Mouse (Mus musculus) frontal cortex, adult 2 months (tissue): ENCODE data around the gene Nepro. TPM values are rescaled to one million over a fixed set of nuclear protein-coding genes. Genes with fewer than 3 reads are reported as not detected.

ENCODE experiments used
- DNase-seq, 2 experiments: peaks; one replicate each; pipeline ENCODE4 v3.0.0; 2022; ENCODE audit warnings: low spot score in 1 of 2; ENCODE audit errors: extremely low spot score in 1 of 2
- polyA plus RNA-seq: library from polyadenylated mRNA; depleted of rRNA; stranded (reverse); fragments of >200 nt; gene quantifications from 2 replicates; pipeline ENCODE4 v1.2.3, GENCODE M21; 2012; rRNA removed

Nepro gene
- polyA plus RNA-seq, result 3.2 and 3.9 TPM in 2 replicates

GRCm38 (mm10) chr16:44724083-44724787, at the start of gene Nepro:
Nepro (plus strand) TSS chr16:44724301.
- peak; percentile 84 to 92 for DNase-seq

GRCm38 (mm10) chr16:44676357-44676756, 47.7 kb upstream of the Nepro start:
- no peak for DNase-seq

GRCm38 (mm10) chr16:44679082-44679481, 45.0 kb upstream of the Nepro start:
- no peak for DNase-seq

- DNase-seq, result no peak
These were observed 44.6 kb upstream of the Nepro start for GRCm38 (mm10) chr16:44679503-44679971.

GRCm38 (mm10) chr16:44680756-44681498, 43.2 kb upstream of the Nepro start:
- DNase-seq, result peak; percentile 36 to 69

GRCm38 (mm10) chr16:44684646-44685045, 39.5 kb upstream of the Nepro start:
- no peak for DNase-seq

- DNase-seq, result no peak
These were observed 38.7 kb upstream of the Nepro start for GRCm38 (mm10) chr16:44685401-44685800.

GRCm38 (mm10) chr16:44686991-44687718, 36.9 kb upstream of the Nepro start:
- no peak for DNase-seq

GRCm38 (mm10) chr16:44687719-44688420, 36.2 kb upstream of the Nepro start:
- DNase-seq, result no peak

GRCm38 (mm10) chr16:44688507-44688906, 35.6 kb upstream of the Nepro start:
- no peak for DNase-seq

- no peak for DNase-seq
These were observed 33.6 kb upstream of the Nepro start for GRCm38 (mm10) chr16:44690501-44690900.

- DNase-seq, result no peak
These were observed 33.0 kb upstream of the Nepro start for GRCm38 (mm10) chr16:44691066-44691465.

- DNase-seq, result peak; percentile 36 to 75
These were observed 32.5 kb upstream of the Nepro start for GRCm38 (mm10) chr16:44691561-44692141.

GRCm38 (mm10) chr16:44692541-44692940, 31.6 kb upstream of the Nepro start:
- DNase-seq, result no peak

- DNase-seq, result no peak
These were observed 30.4 kb upstream of the Nepro start for GRCm38 (mm10) chr16:44693695-44694094.

- DNase-seq, result no peak
These were observed 28.8 kb upstream of the Nepro start for GRCm38 (mm10) chr16:44695214-44695858.

- DNase-seq, result no peak
These were observed 28.1 kb upstream of the Nepro start for GRCm38 (mm10) chr16:44695859-44696620.

GRCm38 (mm10) chr16:44697473-44698205, 26.5 kb upstream of the Nepro start:
- DNase-seq, result no peak
